Mouse (Mus musculus) midbrain, postnatal 0 days (tissue): ENCODE results near the gene Kcnip3. TPM values are rescaled to one million over a fixed set of nuclear protein-coding genes. Genes with fewer than 3 reads are reported as not detected.
A peak's percentile ranks its signal among the peaks of the same experiment; 100 is the strongest.

Experiments
- ATAC-seq: fragments of 200-750 bp; cut with Nextera tagmentation; 2 replicates; pipeline ENCODE4 v1.8.0; 2017; ENCODE audit warnings: moderate number of reproducible peaks, mild to moderate bottlenecking, moderate TSS enrichment, moderate library complexity; ENCODE audit not compliant: low FRiP score
- DNase-seq: peaks from one replicate; pipeline ENCODE4 v3.0.0-alpha.2; 2015; ENCODE audit warnings: low spot score
- H3K27ac ChIP-seq: fragments of 300-500 bp; sonication (generic); 2 replicates; pipeline ENCODE4 v1.5.1; 2014; ENCODE audit warnings: low read depth, mild to moderate bottlenecking, low read length, mixed read lengths
- H3K27me3 ChIP-seq: fragments of 300-500 bp; sonication (generic); 2 replicates; pipeline ENCODE4 v1.6.1; 2014; ENCODE audit warnings: low read length, control low read depth, mixed read lengths; ENCODE audit not compliant: insufficient read depth
- H3K36me3 ChIP-seq: fragments of 300-500 bp; sonication (generic); 2 replicates; pipeline ENCODE4 v1.6.1; 2014; ENCODE audit warnings: low read length, control low read depth, mixed read lengths; ENCODE audit not compliant: insufficient read depth
- H3K4me1 ChIP-seq: fragments of 300-500 bp; sonication (generic); 2 replicates; pipeline ENCODE4 v1.6.1; 2014; ENCODE audit warnings: mild to moderate bottlenecking, control low read depth, antibody characterized with exemption, low read length, mixed read lengths; ENCODE audit not compliant: insufficient read depth
- H3K4me2 ChIP-seq: fragments of 300-500 bp; sonication (generic); 2 replicates; pipeline ENCODE4 v1.6.1; 2014; ENCODE audit warnings: low read depth, mild to moderate bottlenecking, low read length, mixed read lengths; ENCODE audit not compliant: poor library complexity, severe bottlenecking
- H3K4me3 ChIP-seq: fragments of 300-500 bp; sonication (generic); 2 replicates; pipeline ENCODE4 v1.5.1; 2014; ENCODE audit warnings: low read depth, mild to moderate bottlenecking, low read length, moderate library complexity
- H3K9ac ChIP-seq: fragments of 300-500 bp; sonication (generic); replicated peaks from 2 replicates; pipeline ENCODE4 v1.6.1; 2014; ENCODE audit warnings: mild to moderate bottlenecking, low read length, moderate library complexity, mixed read lengths; ENCODE audit not compliant: poor library complexity, severe bottlenecking
- H3K9me3 ChIP-seq: fragments of 300-500 bp; sonication (generic); 2 replicates; pipeline ENCODE4 v1.6.1; 2016; ENCODE audit warnings: low read length, control low read depth
- CTCF ChIP-seq: IDR thresholded peaks from 2 replicates; pipeline ENCODE4 v1.5.1; 2016; ENCODE audit warnings: antibody characterized with exemption, mild to moderate bottlenecking
- WGBS: fragments of 180-500 bp; shearing (Covaris S2); extraction: QIAGEN DNeasy Blood & Tissue Kit; methylation state at CpG from one replicate; pipeline ENCODE4 v1.1.7; 2014; 5-methylcytosine and 5-hydroxymethylcytosine counted together
- polyA plus RNA-seq: library from polyadenylated mRNA; unstranded; fragments of >200 nt; fragmentation: Nextera tagmentation; extraction: Ambion mirVana; gene quantifications from 2 replicates; pipeline ENCODE4 v1.2.1, GENCODE M21; 2015
- total RNA-seq: library from RNA; depleted of rRNA; stranded (reverse); fragments of >200 nt; gene quantifications from 2 replicates; pipeline ENCODE4 v1.2.3, GENCODE M21; 2014

The Kcnip3 gene
- total and polyA plus RNA-seq, 2 experiments from 2014 or later: 14.2 to 33.2 TPM

DNA sequence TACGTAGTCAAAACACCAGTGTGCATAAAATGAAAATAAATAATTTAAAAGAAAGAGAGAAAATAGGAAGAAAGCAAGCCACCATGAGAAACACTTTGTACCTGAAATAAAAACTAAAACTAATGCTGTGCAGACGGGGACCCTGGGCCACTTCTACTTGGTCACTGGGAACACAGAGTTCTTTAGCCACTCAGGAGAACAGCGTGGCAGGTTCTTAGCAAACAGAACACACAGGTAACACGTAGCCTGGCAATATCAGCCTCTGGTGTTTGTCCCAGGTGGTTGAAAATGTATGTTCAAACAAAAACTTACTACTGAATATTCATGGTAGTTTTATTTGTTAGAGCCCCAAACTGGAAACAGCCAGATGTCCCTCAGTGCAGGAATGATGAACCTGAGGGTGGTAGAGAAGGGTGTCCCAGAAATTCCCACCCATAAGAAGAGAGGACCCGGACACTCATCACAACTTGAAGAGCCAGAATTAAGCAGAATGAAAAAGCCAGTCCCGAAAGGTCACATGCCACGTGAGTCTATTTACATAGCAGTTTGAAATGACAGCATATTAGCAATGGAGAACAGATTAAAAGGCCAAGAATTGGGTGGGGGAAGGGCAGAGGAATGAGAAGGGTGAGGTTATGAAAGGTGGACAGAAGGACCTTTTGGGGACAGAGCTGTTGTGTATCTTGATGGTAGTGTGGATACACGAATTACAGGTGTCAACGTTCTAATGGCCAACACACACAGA lies 7.3 kb downstream of the Kcnip3 start:
- H3K4me3 ChIP-seq: no peak overlapping the region
- no peak for TF ChIP-seq CTCF
- 73% methylated on average over 9 of the region's 9 CpGs for WGBS
- no peak overlapping the region for H3K4me2 ChIP-seq
- no peaks in the 10 kb centered on the region for H3K9me3 ChIP-seq
- H3K36me3 ChIP-seq: 0 out of 2 replicates have a peak, but pooled peaks cover 8% of the 10 kb centered on the region
- H3K27me3 ChIP-seq: no peaks in the 10 kb centered on the region
- DNase-seq (no peak), ATAC-seq (no peak)
- no peak overlapping the region for H3K9ac ChIP-seq
- H3K27ac ChIP-seq: no peak overlapping the region
- peaks cover 3% of the 10 kb centered on the region; the same call in 1 of the 2 replicates for H3K4me1 ChIP-seq

GRCm38 (mm10) chr2:127513244-127513643 lies 8.7 kb downstream of the Kcnip3 start:
- 49% methylated on average over 3 of the region's 3 CpGs for WGBS
- ATAC-seq (no peak), DNase-seq (no peak)
- no peak overlapping the region for H3K9ac ChIP-seq
- H3K4me2 ChIP-seq: no peak overlapping the region
- H3K36me3 ChIP-seq: 0 out of 2 replicates have a peak, but pooled peaks cover 8% of the 10 kb centered on the region
- no peaks in the 10 kb centered on the region for H3K9me3 ChIP-seq
- H3K4me1 ChIP-seq: no peaks in the 10 kb centered on the region
- H3K27ac ChIP-seq: 0 out of 2 replicates have a peak overlapping the region, but pooled peaks have one; percentile 3
- TF ChIP-seq CTCF: no peak
- no peaks in the 10 kb centered on the region for H3K27me3 ChIP-seq
- no peak overlapping the region for H3K4me3 ChIP-seq

DNA sequence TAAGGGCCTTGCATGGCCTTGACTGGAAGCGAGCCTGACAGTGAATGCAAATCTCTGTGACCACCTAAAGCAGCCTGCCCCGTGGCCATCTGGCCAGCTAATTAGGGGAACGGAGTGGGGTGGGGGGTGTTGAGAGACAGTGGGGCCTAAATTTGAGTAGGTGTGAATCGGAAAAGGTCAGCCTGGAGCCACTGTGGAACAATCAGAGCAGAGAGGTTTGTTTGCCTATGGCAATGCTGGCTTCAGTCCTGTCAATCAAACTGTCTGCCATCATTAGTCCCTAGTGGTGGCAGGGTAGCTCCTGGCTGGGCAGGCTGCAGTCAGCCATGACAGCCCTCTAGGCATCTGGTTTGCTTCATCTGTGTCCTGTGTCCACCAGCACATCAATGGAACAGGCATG lies 10.5 kb downstream of the Kcnip3 start:
- H3K27me3 ChIP-seq: no peaks in the 10 kb centered on the region
- no peak overlapping the region for H3K27ac ChIP-seq
- 0 out of 2 replicates have a peak, but pooled peaks cover 3% of the 10 kb centered on the region for H3K4me1 ChIP-seq
- H3K4me2 ChIP-seq: no peak overlapping the region
- DNase-seq: peak; percentile 24
- no peak overlapping the region for H3K4me3 ChIP-seq
- no peaks in the 10 kb centered on the region for H3K9me3 ChIP-seq
- H3K9ac ChIP-seq: no peak overlapping the region
- H3K36me3 ChIP-seq: 0 out of 2 replicates have a peak, but pooled peaks cover 11% of the 10 kb centered on the region
- no peak for TF ChIP-seq CTCF
- ATAC-seq: no peak
- WGBS: 46% methylated on average over 4 of the region's 4 CpGs

DNA sequence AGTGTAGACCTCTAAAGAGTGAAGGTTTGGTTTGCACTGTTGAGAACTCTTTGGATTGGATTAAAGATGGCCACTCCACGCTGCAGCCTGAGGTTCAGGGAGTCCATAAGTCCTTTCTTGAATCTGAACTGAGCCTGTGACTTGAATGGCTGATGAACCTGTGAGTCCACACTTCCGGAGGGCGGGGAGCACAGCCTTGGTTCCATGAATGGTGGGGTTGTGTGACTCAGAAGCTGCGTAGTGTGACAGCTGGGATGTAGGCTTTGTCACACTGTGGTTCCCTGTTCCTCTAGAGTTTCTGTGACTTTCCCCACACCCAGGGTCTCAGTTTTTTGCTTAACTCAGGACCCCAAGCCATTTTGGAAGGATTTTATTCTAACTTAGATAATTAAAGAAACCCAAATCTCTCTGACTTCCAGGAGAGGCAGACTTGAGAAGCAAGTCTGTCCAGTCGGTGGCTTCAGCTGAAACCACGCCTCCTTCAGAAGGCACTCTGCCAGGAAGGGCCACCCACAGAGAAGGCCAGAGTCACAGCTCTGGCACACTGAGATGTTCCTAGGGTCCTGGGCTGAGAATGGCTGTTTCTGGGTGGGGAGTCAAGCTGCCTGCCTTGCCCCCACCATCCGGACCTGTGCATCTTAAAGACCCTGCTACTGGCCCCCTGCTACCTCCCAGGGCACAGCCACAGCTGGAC lies 13.8 kb downstream of the Kcnip3 start:
- peak; percentile 63 for DNase-seq
- H3K27ac ChIP-seq: peak overlapping the region; percentile 55
- no peak for ATAC-seq

GRCm38 (mm10) chr2:127507077-127507774 lies 14.7 kb downstream of the Kcnip3 start:
- H3K27ac ChIP-seq: no peak overlapping the region

More for the DNA sequence above, 13.8 kb downstream of the Kcnip3 start:
- no peaks in the 10 kb centered on the region for H3K9me3 ChIP-seq
- TF ChIP-seq CTCF: no peak
- H3K27me3 ChIP-seq: no peaks in the 10 kb centered on the region
- no peak overlapping the region for H3K9ac ChIP-seq
- H3K4me3 ChIP-seq: no peak overlapping the region
- 0 out of 2 replicates have a peak, but pooled peaks cover 11% of the 10 kb centered on the region for H3K36me3 ChIP-seq
- 0 out of 2 replicates have a peak, but pooled peaks cover 3% of the 10 kb centered on the region for H3K4me1 ChIP-seq
- 63% methylated on average over 7 of the region's 7 CpGs for WGBS
- H3K4me2 ChIP-seq: no peak overlapping the region

More at GRCm38 (mm10) chr2:127507077-127507774, 14.7 kb downstream of the Kcnip3 start:
- Histone ChIP-seq H3K27me3 (no peaks in the 10 kb centered on the region), H3K4me3 (no peak overlapping the region), H3K4me2 (no peak overlapping the region), H3K4me1 (0 out of 2 replicates have a peak, but pooled peaks cover 3% of the 10 kb centered on the region), H3K9ac (no peak overlapping the region), H3K36me3 (0 out of 2 replicates have a peak, but pooled peaks cover 11% of the 10 kb centered on the region), H3K9me3 (no peaks in the 10 kb centered on the region)
- WGBS: 39% methylated on average over 7 of the region's 7 CpGs
- TF ChIP-seq CTCF: peak; percentile 95
- peak; percentile 86 for DNase-seq
- ATAC-seq: peak; percentile 67; the same call in 1 of the 2 replicates
